ENCODE assay signal across 11 mouse cellular contexts in the genomic region with DNA sequence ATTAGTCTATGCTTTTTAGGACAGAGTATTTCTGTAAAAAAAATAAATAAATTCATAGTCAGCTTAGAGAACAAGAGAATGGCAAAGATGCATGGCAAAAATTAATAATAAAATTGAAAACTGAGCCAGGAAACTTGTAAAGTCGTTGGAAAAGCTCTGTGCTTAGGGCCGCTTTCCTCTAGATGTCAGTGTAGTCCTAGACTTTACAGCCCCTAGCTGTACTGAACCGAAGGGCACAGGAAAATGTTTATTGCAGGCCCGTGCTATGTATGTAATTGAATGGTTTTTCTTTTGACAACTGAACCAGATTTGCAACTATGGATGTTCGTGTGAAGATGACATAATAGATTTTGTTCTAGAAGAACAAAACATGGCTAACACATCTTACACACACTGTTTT. TPM values are rescaled to one million over a fixed set of nuclear protein-coding genes. Genes with fewer than 3 reads are reported as not detected.
DNase-seq lines count a peak whose midpoint lies in the region; ATAC-seq and TF ChIP-seq lines count a peak whose summit lies in the region.
"Had no signal": no experiment of that assay in that cellular context is flagged by ENCODE, and none has a peak within 500 bp of the region (broad histone marks: within the 10 kb centered on the region; RNA-seq: fewer than 3 reads in every experiment).

No protein-coding gene starts in this region.

- H3K36me3 ChIP-seq in hindbrain, postnatal 0 days (ENCODE audit: insufficient read depth, low read length) = no peaks in the 10 kb centered on the region
- no peaks in the 10 kb centered on the region for H3K36me3 ChIP-seq in neural tube, embryonic 14.5 days (ENCODE audit: control insufficient read depth, insufficient read depth, low read length)
- H3K36me3 ChIP-seq: liver, embryonic 15.5 days had no signal

- no peak overlapping the region for H3K9ac ChIP-seq in hindbrain, postnatal 0 days (replicated peaks; ENCODE audit: low read length)
- no peak overlapping the region for H3K9ac ChIP-seq in neural tube, embryonic 14.5 days (replicated peaks; ENCODE audit: low read depth, low read length)
- H3K9ac ChIP-seq: liver, embryonic 15.5 days had no signal

- WGBS in hindbrain, postnatal 0 days = 17% methylated on average over 5 of the region's 5 CpGs
- 20% methylated on average over 5 of the region's 5 CpGs for WGBS in neural tube, embryonic 14.5 days

- no peak overlapping the region for H3K4me3 ChIP-seq in hindbrain, postnatal 0 days (ENCODE audit: low read length)
- no peak overlapping the region for H3K4me3 ChIP-seq in neural tube, embryonic 14.5 days (ENCODE audit: low read depth, low read length)
- H3K4me3 ChIP-seq: liver, embryonic 15.5 days had no signal

- DNase-seq in frontal cortex, postnatal 14 days (ENCODE audit: low spot score in 2 of 2) = no peak
- peak; percentile 29 for DNase-seq in right cerebral cortex, adult 18-20 months
- DNase-seq in right cerebral cortex, postnatal 36 days (ENCODE audit: low spot score in 2 of 2) = no peak
- DNase-seq in hindbrain, postnatal 0 days (ENCODE audit: low spot score) = peak; percentile 81
- DNase-seq in cerebellum, adult 11-12 months = no peak
- DNase-seq in heart, adult 11 months = no peak

- no peaks in the 10 kb centered on the region for H3K27me3 ChIP-seq in hindbrain, postnatal 0 days (ENCODE audit: insufficient read depth, low read length)
- H3K27me3 ChIP-seq in neural tube, embryonic 14.5 days (ENCODE audit: control insufficient read depth, insufficient read depth, low read length) = no peaks in the 10 kb centered on the region
- H3K27me3 ChIP-seq: liver, embryonic 15.5 days had no signal

- no peak overlapping the region for H3K27ac ChIP-seq in hindbrain, postnatal 0 days
- no peak overlapping the region for H3K27ac ChIP-seq in neural tube, embryonic 14.5 days (ENCODE audit: low read depth, low read length)
- H3K27ac ChIP-seq: liver, embryonic 15.5 days had no signal

- H3K9me3 ChIP-seq in hindbrain, postnatal 0 days (ENCODE audit: low read length) = no peaks in the 10 kb centered on the region
- H3K9me3 ChIP-seq in neural tube, embryonic 14.5 days (ENCODE audit: control insufficient read depth, low read length) = no peaks in the 10 kb centered on the region
- H3K9me3 ChIP-seq: liver, embryonic 15.5 days had no signal

- H3K4me1 ChIP-seq in hindbrain, postnatal 0 days (ENCODE audit: insufficient read depth, low read length) = no peaks in the 10 kb centered on the region
- peaks cover 3% of the 10 kb centered on the region; the same call in 1 of the 2 replicates for H3K4me1 ChIP-seq in neural tube, embryonic 14.5 days (ENCODE audit: control insufficient read depth, insufficient read depth, low read length)
- H3K4me1 ChIP-seq: liver, embryonic 15.5 days had no signal

- ATAC-seq in frontal cortex, adult (ENCODE audit: low TSS enrichment) = peak; percentile 78
- peak; percentile 80 for ATAC-seq in hindbrain, postnatal 0 days
- peak; percentile 86 for ATAC-seq in neural tube, embryonic 14.5 days (ENCODE audit: low read depth)

- peak; percentile 81 for TF ChIP-seq CTCF in hindbrain, postnatal 0 days (IDR thresholded peaks at IDR 0.05; ENCODE audit: low read depth)

- H3K4me2 ChIP-seq in hindbrain, postnatal 0 days (ENCODE audit: low read depth, low read length) = no peak overlapping the region
- no peak overlapping the region for H3K4me2 ChIP-seq in neural tube, embryonic 14.5 days (ENCODE audit: low read depth, low read length)
- H3K4me2 ChIP-seq: liver, embryonic 15.5 days had no signal

RNA-seq across cellular contexts. Expression of gene Tyrp1, which starts 32.1 kb away (rescaled TPM):
- total RNA-seq in hindbrain, postnatal 0 days (2014; rRNA removed) = 0.26 TPM in 1 of 2 replicates, not detected in the other
- polyA plus RNA-seq in hindbrain, postnatal 0 days (2015; fragmentation: Nextera tagmentation; extraction: Ambion mirVana) = 0.13 and 0.20 TPM in 2 replicates
- 0.13 TPM in 1 of 2 replicates, not detected in the other for polyA plus RNA-seq in neural tube, embryonic 14.5 days (2014; fragmentation: Nextera tagmentation; extraction: Ambion mirVana)
- total RNA-seq: MEL had no signal
- polyA plus RNA-seq: liver, embryonic 15.5 days; stomach, embryonic 16.5 days had no signal

RNA-seq across cellular contexts. Expression of gene Lurap1l, which starts 44.4 kb away (rescaled TPM):
- 10.0 and 13.5 TPM in 2 replicates for total RNA-seq in hindbrain, postnatal 0 days (2014; rRNA removed)
- polyA plus RNA-seq in hindbrain, postnatal 0 days (2015; fragmentation: Nextera tagmentation; extraction: Ambion mirVana) = 9.1 and 9.5 TPM in 2 replicates
- 13.3 and 15.3 TPM in 2 replicates for polyA plus RNA-seq in neural tube, embryonic 14.5 days (2014; fragmentation: Nextera tagmentation; extraction: Ambion mirVana)
- total RNA-seq: MEL had no signal

Comparison
In these comparisons a context has a peak if more than half of its experiments do, and no peak if none do; other contexts are left out.
1. DNase-seq: peak in right cerebral cortex, adult 18-20 months (single experiment) and hindbrain, postnatal 0 days (single experiment); none in frontal cortex, postnatal 14 days (0 of 2), right cerebral cortex, postnatal 36 days (0 of 2), cerebellum, adult 11-12 months (single experiment) and heart, adult 11 months (single experiment).
2. Peak in every context shown above with its lines, with median percentiles within 50 percentile points of each other: ATAC-seq.